Comparison of ENCODE assay signal across 8 mouse cellular contexts in genomic region chr4:43040114-43040572, GRCm38 (mm10). TPM values are rescaled to one million over a fixed set of nuclear protein-coding genes. Genes with fewer than 3 reads are reported as not detected.
DNase-seq lines count a peak whose midpoint lies in the region; ATAC-seq and TF ChIP-seq lines count a peak whose summit lies in the region.

No protein-coding gene starts in this region.

- peak overlapping the region; percentile 84 for H3K4me3 ChIP-seq in E14TG2a.4 (replicated peaks; ENCODE audit: low read length)
- H3K4me3 ChIP-seq in forebrain, embryonic 12.5 days (replicated peaks), result peak overlapping the region; percentile 77
- H3K4me3 ChIP-seq in liver, postnatal 0 days (ENCODE audit: low read depth, low read length), result peak overlapping the region; percentile 68
- H3K4me3 ChIP-seq in neural tube, embryonic 14.5 days (ENCODE audit: low read depth, low read length), result peak overlapping the region; percentile 72

- 1% methylated on average over 22 of the region's 25 CpGs for WGBS in forebrain, embryonic 12.5 days
- under 1% methylated on average over 24 of the region's 25 CpGs for WGBS in large intestine, adult 2 months
- under 1% methylated on average over 19 of the region's 25 CpGs for WGBS in liver, postnatal 0 days (ENCODE audit: insufficient replicate concordance)
- 0% methylated on average over 25 of the region's 25 CpGs for WGBS in neural tube, embryonic 14.5 days

- DNase-seq in c-Kit-positive CD71-positive TER-119-positive erythroid progenitor cells, embryonic 14.5 days (ENCODE audit: low spot score), result peak; percentile 96
- peak; percentile 97 to 98 for DNase-seq in heart, postnatal 10 days
- DNase-seq in large intestine, adult 2 months (ENCODE audit: low read depth, low spot score), result peak; percentile 91
- peak; percentile 97 for DNase-seq in liver, postnatal 0 days
- DNase-seq in testis, postnatal 10 days (ENCODE audit: low spot score), result peak; percentile 98

- no peak; the same call in 1 of the 2 replicates for TF ChIP-seq EP300 in liver, postnatal 0 days (IDR thresholded peaks at IDR 0.05; ENCODE audit: low read depth)

- no peak for TF ChIP-seq CTCF in E14TG2a.4 (conservative IDR thresholded peaks at IDR 0.05; ENCODE audit: low read length)
- TF ChIP-seq CTCF in liver, postnatal 0 days (IDR thresholded peaks at IDR 0.05; ENCODE audit: low read depth), result peak; percentile 22; the same call in 1 of the 2 replicates

- peaks cover 15% of the 10 kb centered on the region for H3K36me3 ChIP-seq in E14TG2a.4 (ENCODE audit: insufficient read depth, low read length)
- H3K36me3 ChIP-seq in forebrain, embryonic 12.5 days (replicated peaks), result peaks cover 21% of the 10 kb centered on the region
- peaks cover 15% of the 10 kb centered on the region for H3K36me3 ChIP-seq in liver, postnatal 0 days (replicated peaks; ENCODE audit: insufficient read depth, low read length)
- H3K36me3 ChIP-seq in neural tube, embryonic 14.5 days (ENCODE audit: control insufficient read depth, insufficient read depth, low read length), result peaks cover 10% of the 10 kb centered on the region

- intact Hi-C loops in heart, postnatal 10 days (cut with DNase I), result no loop called here

- peak overlapping the region; percentile 82 for H3K9ac ChIP-seq in forebrain, embryonic 12.5 days
- H3K9ac ChIP-seq in liver, postnatal 0 days (replicated peaks), result peak overlapping the region; percentile 83
- H3K9ac ChIP-seq in neural tube, embryonic 14.5 days (replicated peaks; ENCODE audit: low read depth, low read length), result peak overlapping the region; percentile 87

- no peaks in the 10 kb centered on the region for H3K9me3 ChIP-seq in E14TG2a.4 (ENCODE audit: low read length)
- no peaks in the 10 kb centered on the region for H3K9me3 ChIP-seq in forebrain, embryonic 12.5 days
- H3K9me3 ChIP-seq in liver, postnatal 0 days (ENCODE audit: low read length), result no peaks in the 10 kb centered on the region
- H3K9me3 ChIP-seq in neural tube, embryonic 14.5 days (ENCODE audit: control insufficient read depth, low read length), result no peaks in the 10 kb centered on the region

- peaks cover 54% of the 10 kb centered on the region for H3K4me1 ChIP-seq in E14TG2a.4 (replicated peaks; ENCODE audit: low read depth, low read length)
- peaks cover 52% of the 10 kb centered on the region for H3K4me1 ChIP-seq in forebrain, embryonic 12.5 days
- peaks cover 54% of the 10 kb centered on the region for H3K4me1 ChIP-seq in liver, postnatal 0 days (ENCODE audit: insufficient read depth)
- H3K4me1 ChIP-seq in neural tube, embryonic 14.5 days (ENCODE audit: control insufficient read depth, insufficient read depth, low read length), result peaks cover 27% of the 10 kb centered on the region

- peaks cover 5% of the 10 kb centered on the region; the same call in 1 of the 2 replicates for H3K27me3 ChIP-seq in E14TG2a.4 (ENCODE audit: insufficient read depth, low read length)
- no peaks in the 10 kb centered on the region for H3K27me3 ChIP-seq in forebrain, embryonic 12.5 days
- no peaks in the 10 kb centered on the region for H3K27me3 ChIP-seq in liver, postnatal 0 days (ENCODE audit: insufficient read depth, low read length)
- H3K27me3 ChIP-seq in neural tube, embryonic 14.5 days (ENCODE audit: control insufficient read depth, insufficient read depth, low read length), result no peaks in the 10 kb centered on the region

- peak overlapping the region; percentile 82 for H3K4me2 ChIP-seq in forebrain, embryonic 12.5 days
- H3K4me2 ChIP-seq in liver, postnatal 0 days (ENCODE audit: low read depth, low read length), result peak overlapping the region; percentile 84
- peak overlapping the region; percentile 74 for H3K4me2 ChIP-seq in neural tube, embryonic 14.5 days (ENCODE audit: low read depth, low read length)

- ATAC-seq in forebrain, embryonic 12.5 days (ENCODE audit: low FRiP score), result peak; percentile 94
- peak; percentile 96 for ATAC-seq in liver, postnatal 0 days
- peak; percentile 97 for ATAC-seq in neural tube, embryonic 14.5 days (ENCODE audit: low read depth)

- peak overlapping the region; percentile 85 for H3K27ac ChIP-seq in forebrain, embryonic 12.5 days
- peak overlapping the region; percentile 87 for H3K27ac ChIP-seq in liver, postnatal 0 days (ENCODE audit: low read depth)
- H3K27ac ChIP-seq in neural tube, embryonic 14.5 days (ENCODE audit: low read depth, low read length), result peak overlapping the region; percentile 83

RNA-seq across cellular contexts. Expression of gene Fam214b, which starts 5.9 kb away (rescaled TPM):
- polyA plus RNA-seq in forebrain, embryonic 12.5 days (2016; fragmentation: Nextera tagmentation; extraction: Ambion mirVana), result 40.3 and 40.6 TPM in 2 replicates
- 10 to 100 TPM; 23.6 to 30.7 TPM for total RNA-seq in heart, postnatal 10 days (2021)
- polyA plus RNA-seq in large intestine, adult 2 months (2012; rRNA removed), result 29.1 and 39.3 TPM in 2 replicates
- 11.3 and 11.7 TPM in 2 replicates for polyA plus RNA-seq in liver, postnatal 0 days (2015; fragmentation: Nextera tagmentation; extraction: Ambion mirVana)
- polyA plus RNA-seq in neural tube, embryonic 14.5 days (2014; fragmentation: Nextera tagmentation; extraction: Ambion mirVana), result 22.8 and 25.2 TPM in 2 replicates

RNA-seq across cellular contexts. Expression of gene Stoml2, which starts 8.6 kb away (rescaled TPM):
- polyA plus RNA-seq in forebrain, embryonic 12.5 days (2016; fragmentation: Nextera tagmentation; extraction: Ambion mirVana), result 308 and 324 TPM in 2 replicates
- total RNA-seq in heart, postnatal 10 days (2021), result 100 to 1,000 TPM in 1 of 2 experiments, 10 to 100 TPM in 1; 99.9 to 106 TPM
- polyA plus RNA-seq in large intestine, adult 2 months (2012; rRNA removed), result 83.2 and 92.5 TPM in 2 replicates
- 114 and 116 TPM in 2 replicates for polyA plus RNA-seq in liver, postnatal 0 days (2015; fragmentation: Nextera tagmentation; extraction: Ambion mirVana)
- polyA plus RNA-seq in neural tube, embryonic 14.5 days (2014; fragmentation: Nextera tagmentation; extraction: Ambion mirVana), result 223 and 227 TPM in 2 replicates

RNA-seq across cellular contexts. Expression of gene Pigo, which starts 14.5 kb away (rescaled TPM):
- 24.9 and 26.7 TPM in 2 replicates for polyA plus RNA-seq in forebrain, embryonic 12.5 days (2016; fragmentation: Nextera tagmentation; extraction: Ambion mirVana)
- total RNA-seq in heart, postnatal 10 days (2021), result 10 to 100 TPM; 19.3 to 25.1 TPM
- polyA plus RNA-seq in large intestine, adult 2 months (2012; rRNA removed), result 25.1 and 32.0 TPM in 2 replicates
- 7.6 and 8.3 TPM in 2 replicates for polyA plus RNA-seq in liver, postnatal 0 days (2015; fragmentation: Nextera tagmentation; extraction: Ambion mirVana)
- polyA plus RNA-seq in neural tube, embryonic 14.5 days (2014; fragmentation: Nextera tagmentation; extraction: Ambion mirVana), result 24.6 and 26.4 TPM in 2 replicates

RNA-seq across cellular contexts. Expression of gene Unc13b, which starts 18.6 kb away (rescaled TPM):
- polyA plus RNA-seq in forebrain, embryonic 12.5 days (2016; fragmentation: Nextera tagmentation; extraction: Ambion mirVana), result 25.3 and 25.5 TPM in 2 replicates
- 10 to 100 TPM; 28.3 to 31.4 TPM for total RNA-seq in heart, postnatal 10 days (2021)
- 7.7 and 12.5 TPM in 2 replicates for polyA plus RNA-seq in large intestine, adult 2 months (2012; rRNA removed)
- polyA plus RNA-seq in liver, postnatal 0 days (2015; fragmentation: Nextera tagmentation; extraction: Ambion mirVana), result 0.37 and 0.52 TPM in 2 replicates
- 17.5 and 20.3 TPM in 2 replicates for polyA plus RNA-seq in neural tube, embryonic 14.5 days (2014; fragmentation: Nextera tagmentation; extraction: Ambion mirVana)

RNA-seq across cellular contexts. Expression of gene Fancg, which starts 29.8 kb away (rescaled TPM):
- polyA plus RNA-seq in forebrain, embryonic 12.5 days (2016; fragmentation: Nextera tagmentation; extraction: Ambion mirVana), result 21.6 and 26.7 TPM in 2 replicates
- total RNA-seq in heart, postnatal 10 days (2021), result 1 to 10 TPM; 5.8 to 6.7 TPM
- 11.8 and 14.6 TPM in 2 replicates for polyA plus RNA-seq in large intestine, adult 2 months (2012; rRNA removed)
- polyA plus RNA-seq in liver, postnatal 0 days (2015; fragmentation: Nextera tagmentation; extraction: Ambion mirVana), result 4.5 and 5.5 TPM in 2 replicates
- 18.9 and 21.6 TPM in 2 replicates for polyA plus RNA-seq in neural tube, embryonic 14.5 days (2014; fragmentation: Nextera tagmentation; extraction: Ambion mirVana)

Comparison
In these comparisons a context has a peak if more than half of its experiments do, and no peak if none do; other contexts are left out.
1. Peak in every context shown above with its lines: DNase-seq, ATAC-seq, H3K4me3 ChIP-seq and H3K27ac ChIP-seq.